Mouse (Mus musculus) MEL (cell line): ENCODE measurements around the gene Lrpap1. TPM values are rescaled to one million over a fixed set of nuclear protein-coding genes. Genes with fewer than 3 reads are reported as not detected.

Experiments
- DNase-seq: peaks from one replicate; pipeline ENCODE4 v3.0.0; 2011; ENCODE audit warnings: low read depth, low spot score
- H3K27ac ChIP-seq: 2 replicates; pipeline ENCODE4 v1.5.1; 2012; ENCODE audit warnings: low read depth, mild to moderate bottlenecking, control low read depth, low read length, moderate library complexity; ENCODE audit not compliant: control insufficient read depth
- H3K27me3 ChIP-seq, 2 experiments: fragments of 150-350 bp in 1 of 2; sonication (generic) in 1 of 2; 2 replicates each; pipeline ENCODE4 v1.6.1; 2012; ENCODE audit warnings: low read length in 2 of 2, mild to moderate bottlenecking in 2 of 2, improper control_type of control experiment in 1 of 2, moderate library complexity in 1 of 2; ENCODE audit not compliant: insufficient read depth in 2 of 2, control insufficient read depth in 1 of 2
- H3K36me3 ChIP-seq, 2 experiments: 2 replicates each; pipeline ENCODE4 v1.6.1; 2012 to 2014; ENCODE audit warnings: low read length in 2 of 2, improper control_type of control experiment in 1 of 2, inconsistent platforms in 1 of 2, mild to moderate bottlenecking in 1 of 2; ENCODE audit not compliant: insufficient read depth in 2 of 2, control insufficient read depth in 1 of 2
- H3K4me1 ChIP-seq, 2 experiments: fragments of 150-350 bp in 1 of 2; sonication (generic) in 1 of 2; 2 replicates each; pipeline ENCODE4 v1.6.1; 2012; ENCODE audit warnings: low read length in 2 of 2, improper control_type of control experiment in 1 of 2, mild to moderate bottlenecking in 1 of 2; ENCODE audit not compliant: insufficient read depth in 2 of 2, control insufficient read depth in 1 of 2
- H3K4me3 ChIP-seq, 2 experiments: fragments of 150-350 bp in 1 of 2; sonication (generic) in 1 of 2; 2 replicates each; pipeline ENCODE4 v1.5.1; 2012; ENCODE audit warnings: low read depth in 2 of 2, low read length in 2 of 2, mild to moderate bottlenecking in 2 of 2, moderate library complexity in 2 of 2, control low read depth in 1 of 2, improper control_type of control experiment in 1 of 2; ENCODE audit not compliant: control insufficient read depth in 1 of 2, insufficient read depth in 1 of 2
- H3K79me2 ChIP-seq: 2 replicates; pipeline ENCODE4 v1.6.1; 2012; ENCODE audit warnings: mild to moderate bottlenecking, low read length, moderate library complexity; ENCODE audit not compliant: control insufficient read depth, poor library complexity, insufficient read depth
- H3K9ac ChIP-seq: 2 replicates; pipeline ENCODE4 v1.6.1; 2012; ENCODE audit warnings: low read depth, mild to moderate bottlenecking, control low read depth, low read length, moderate library complexity; ENCODE audit not compliant: control insufficient read depth, poor library complexity, severe bottlenecking
- H3K9me3 ChIP-seq: fragments of 150-350 bp; sonication (generic); replicated peaks from 2 replicates; pipeline ENCODE4 v1.6.1; 2012; ENCODE audit warnings: mild to moderate bottlenecking, low read length, improper control_type of control experiment, moderate library complexity; ENCODE audit not compliant: insufficient read depth
- CTCF ChIP-seq, 3 experiments: IDR thresholded peaks in 2 of 3; conservative IDR thresholded peaks in 1 of 3; 2 replicates each; pipeline ENCODE4 v1.5.1; 2011 to 2012; ENCODE audit warnings: low read length in 3 of 3, low read depth in 2 of 3, mild to moderate bottlenecking in 2 of 3, improper control_type of control experiment in 1 of 3, inconsistent platforms in 1 of 3, mixed read lengths in 1 of 3, moderate library complexity in 1 of 3; ENCODE audit not compliant: control insufficient read depth in 1 of 3, insufficient read depth in 1 of 3, poor library complexity in 1 of 3, severe bottlenecking in 1 of 3
- GABPA ChIP-seq: IDR thresholded peaks from 2 replicates; pipeline ENCODE4 v1.6.1; 2012; ENCODE audit warnings: low read depth, mild to moderate bottlenecking, inconsistent platforms, low read length, improper control_type of control experiment, moderate library complexity
- HCFC1 ChIP-seq: IDR thresholded peaks from 2 replicates; pipeline ENCODE4 v1.6.1; 2012; ENCODE audit warnings: low read depth, mild to moderate bottlenecking, inconsistent platforms, low read length, improper control_type of control experiment, moderate library complexity
- MAX ChIP-seq: IDR thresholded peaks from 2 replicates; pipeline ENCODE4 v1.6.1; 2011; ENCODE audit warnings: low read length, improper control_type of control experiment
- MAZ ChIP-seq: IDR thresholded peaks from 2 replicates; pipeline ENCODE4 v1.6.1; 2012; ENCODE audit warnings: low read depth, mild to moderate bottlenecking, inconsistent platforms, low read length, improper control_type of control experiment
- MXI1 ChIP-seq: IDR thresholded peaks from 2 replicates; pipeline ENCODE4 v1.6.1; 2011; ENCODE audit warnings: mild to moderate bottlenecking, low read depth, low read length, improper control_type of control experiment
- NELFE ChIP-seq: IDR thresholded peaks from 2 replicates; pipeline ENCODE4 v1.6.1; 2011; ENCODE audit warnings: low read depth, low read length, improper control_type of control experiment
- POLR2A ChIP-seq, 2 experiments: IDR thresholded peaks; 2 replicates each; pipeline ENCODE4 v1.6.1; 2011 to 2012; ENCODE audit warnings: low read length in 2 of 2, mild to moderate bottlenecking in 2 of 2, control low read depth in 1 of 2, improper control_type of control experiment in 1 of 2, low read depth in 1 of 2, moderate library complexity in 1 of 2; ENCODE audit not compliant: control insufficient read depth in 1 of 2, insufficient read depth in 1 of 2, poor library complexity in 1 of 2
- POLR2AphosphoS5 ChIP-seq: IDR thresholded peaks from 2 replicates; pipeline ENCODE4 v1.6.1; 2012; ENCODE audit warnings: low read depth, borderline replicate concordance, mild to moderate bottlenecking, inconsistent platforms, low read length, moderate library complexity, mixed read lengths
- TAL1 ChIP-seq: IDR thresholded peaks from 2 replicates; pipeline ENCODE4 v1.6.1; 2012; ENCODE audit warnings: mild to moderate bottlenecking, inconsistent platforms, low read length, moderate library complexity, mixed read lengths
- USF1 ChIP-seq: IDR thresholded peaks from 2 replicates; pipeline ENCODE4 v1.6.1; 2014; ENCODE audit warnings: low read depth, mild to moderate bottlenecking, inconsistent platforms, low read length, improper control_type of control experiment, moderate library complexity
- ZC3H11A ChIP-seq: IDR thresholded peaks from 2 replicates; pipeline ENCODE4 v1.6.1; 2012; ENCODE audit warnings: low read depth, mild to moderate bottlenecking, inconsistent platforms, low read length, improper control_type of control experiment
- ZKSCAN1 ChIP-seq: IDR thresholded peaks from 2 replicates; pipeline ENCODE4 v1.6.1; 2012; ENCODE audit warnings: low read depth, mild to moderate bottlenecking, inconsistent platforms, low read length, improper control_type of control experiment, moderate library complexity
- ZMIZ1 ChIP-seq: IDR thresholded peaks from 2 replicates; pipeline ENCODE4 v1.6.1; 2012; ENCODE audit warnings: low read depth, mild to moderate bottlenecking, inconsistent platforms, low read length, improper control_type of control experiment, moderate library complexity
- ZNF384 ChIP-seq: IDR thresholded peaks from 2 replicates; pipeline ENCODE4 v1.6.1; 2012; ENCODE audit warnings: low read depth, mild to moderate bottlenecking, inconsistent platforms, low read length, improper control_type of control experiment
- polyA plus RNA-seq, 2 experiments: library from polyadenylated mRNA; stranded (reverse) in 1 of 2; unstranded in 1 of 2; fragments of >175 nt in 1 of 2; fragments of >200 nt in 1 of 2; gene quantifications; 2 replicates each; pipeline versions ENCODE4 v1.2.1 to v1.2.4; 2012; ENCODE audit warnings: low replicate concordance in 2 of 2, low read depth in 1 of 2; ENCODE audit not compliant: insufficient read length in 2 of 2, insufficient read depth in 1 of 2, missing spikeins in 1 of 2
- total RNA-seq: library from RNA; depleted of rRNA; stranded (reverse); fragments of 300-350 nt; gene quantifications from 2 replicates; pipeline ENCODE4 v1.2.3, GENCODE M21; 2012

The Lrpap1 gene
- total and polyA plus RNA-seq, 3 experiments, result 45.0 to 74.7 TPM; not detected in 1

GRCm38 (mm10) chr5:35112444-35112843, 6.9 kb upstream of the Lrpap1 start:
- Histone ChIP-seq H3K9ac (no peak overlapping the region), H3K27me3 (peaks cover 2 to 4% of the 10 kb centered on the region in 2 experiments; a peak in 3 of 4 replicates), H3K27ac (no peak overlapping the region), H3K4me1 (no peaks in the 10 kb centered on the region), H3K36me3 (no peaks in the 10 kb centered on the region), H3K79me2 (no peaks in the 10 kb centered on the region), H3K9me3 (no peaks in the 10 kb centered on the region), H3K4me3 (no peak overlapping the region)
- TF ChIP-seq USF1 (no peak), ZMIZ1 (no peak), MAX (no peak), CTCF (IDR thresholded peaks at IDR 0.05 in 2 of 3, conservative IDR thresholded peaks at IDR 0.05 in 1 of 3; ENCODE audit: control insufficient read depth in 1 of 3, insufficient read depth in 1 of 3, low read depth in 2 of 3, low read length in 3 of 3, poor library complexity in 1 of 3, severe bottlenecking in 1 of 3) (no peak), ZC3H11A (no peak), GABPA (no peak), HCFC1 (no peak), ZKSCAN1 (no peak)
- DNase-seq, result no peak

- Histone ChIP-seq H3K79me2 (peaks cover 12% of the 10 kb centered on the region), H3K4me1 (peaks cover 5 to 7% of the 10 kb centered on the region in 2 experiments), H3K9me3 (no peaks in the 10 kb centered on the region), H3K27me3 (peaks cover 2 to 4% of the 10 kb centered on the region in 2 experiments; a peak in 3 of 4 replicates), H3K36me3 (peaks cover 0 to 5% of the 10 kb centered on the region in 2 experiments; a peak in 2 of 4 replicates), H3K27ac (no peak overlapping the region), H3K9ac (peak overlapping the region; percentile 46), H3K4me3 (peak overlapping the region; percentile 92 to 99)
- TF ChIP-seq ZC3H11A (no peak), MAZ (peak; percentile 3; the same call in 1 of the 2 replicates)
- no peak for DNase-seq
Observed at GRCm38 (mm10) chr5:35105922-35106298, 344 bp upstream of the Lrpap1 start.

- peak overlapping the region; percentile 81; the same call in 1 of the 2 replicates for H3K9ac ChIP-seq
- H3K79me2 ChIP-seq, result peaks cover 12% of the 10 kb centered on the region
- TF ChIP-seq TAL1 (no peak), MAZ (no peak), POLR2AphosphoS5 (no peak), ZKSCAN1 (no peak), NELFE (no peak), POLR2A (IDR thresholded peaks at IDR 0.05; ENCODE audit: control insufficient read depth in 1 of 2, insufficient read depth in 1 of 2, low read depth in 1 of 2, low read length in 2 of 2, poor library complexity in 1 of 2) (no peak), MXI1 (no peak), ZNF384 (no peak)
- H3K27ac ChIP-seq, result no peak overlapping the region
- H3K9me3 ChIP-seq, result no peaks in the 10 kb centered on the region
- H3K27me3 ChIP-seq, result peaks cover 0 to 4% of the 10 kb centered on the region in 2 experiments; a peak in 2 of 4 replicates
- peak overlapping the region; percentile 4 to 99; a peak in 3 of 4 replicates for H3K4me3 ChIP-seq
- H3K4me1 ChIP-seq, result peaks cover 5 to 7% of the 10 kb centered on the region in 2 experiments
- peaks cover 0 to 5% of the 10 kb centered on the region in 2 experiments; a peak in 3 of 4 replicates for H3K36me3 ChIP-seq
- no peak for DNase-seq
Observed at GRCm38 (mm10) chr5:35104183-35104959, 1.2 kb downstream of the Lrpap1 start.
